ENCODE assay signal across 9 mouse cellular contexts in the genomic region with DNA sequence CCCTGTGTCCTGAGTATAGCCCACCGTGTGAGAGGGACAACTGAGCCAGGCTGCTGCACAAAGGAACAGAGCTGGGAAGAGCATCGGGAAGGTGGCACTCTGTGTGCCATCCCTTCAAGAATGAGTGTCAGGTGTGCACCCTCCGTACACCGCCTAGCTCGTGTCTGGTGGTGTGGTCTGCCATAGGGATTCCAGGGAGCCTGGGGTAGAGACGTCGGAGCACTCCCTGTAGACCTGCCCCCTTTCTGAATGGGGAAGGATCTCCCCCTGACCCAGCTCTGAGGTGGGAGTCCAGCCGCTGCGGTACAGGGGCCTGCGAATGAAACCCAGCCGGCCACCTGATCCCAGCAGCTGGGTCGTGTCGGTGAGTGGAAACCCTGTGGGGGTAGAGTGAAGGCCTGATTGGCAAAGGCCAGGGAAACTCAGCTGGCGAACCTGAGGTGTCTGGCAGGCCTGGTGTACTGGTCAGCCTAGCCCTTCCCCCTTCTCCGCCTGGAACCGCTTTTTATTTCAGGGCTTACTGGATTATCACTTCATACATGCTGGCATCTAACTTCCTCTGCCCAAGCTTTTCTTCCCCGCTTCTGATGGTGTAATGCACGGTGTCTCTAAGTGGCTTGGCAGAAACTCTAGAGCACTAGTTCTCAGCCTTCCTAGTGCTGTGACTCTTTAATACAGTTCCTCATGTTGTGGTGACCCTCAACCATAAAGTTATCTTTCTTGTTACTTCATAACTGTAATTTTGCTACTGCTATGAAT. TPM values are rescaled to one million over a fixed set of nuclear protein-coding genes. Genes with fewer than 3 reads are reported as not detected.
DNase-seq lines count a peak whose midpoint lies in the region; ATAC-seq lines count a peak whose summit lies in the region.
"Had no signal": no experiment of that assay in that cellular context is flagged by ENCODE, and none has a peak within 500 bp of the region (broad histone marks: within the 10 kb centered on the region; RNA-seq: fewer than 3 reads in every experiment).

No protein-coding gene starts in this region.

- H3K4me1 ChIP-seq in heart, embryonic 15.5 days (replicated peaks): peaks cover 71% of the 10 kb centered on the region
- H3K4me1 ChIP-seq in liver, embryonic 11.5 days (replicated peaks; ENCODE audit: control insufficient read depth, insufficient read depth, low read length): peaks cover 14% of the 10 kb centered on the region
- H3K4me1 ChIP-seq in liver, embryonic 12.5 days: peaks cover 55% of the 10 kb centered on the region
- H3K4me1 ChIP-seq in stomach, embryonic 14.5 days (ENCODE audit: control insufficient read depth, insufficient read depth, low read length): peaks cover 8% of the 10 kb centered on the region

- peak overlapping the region; percentile 64 for H3K27ac ChIP-seq in heart, embryonic 15.5 days
- H3K27ac ChIP-seq in liver, embryonic 11.5 days (ENCODE audit: low read depth, low read length): 0 out of 2 replicates have a peak overlapping the region, but pooled peaks have one; percentile 6
- no peak overlapping the region for H3K27ac ChIP-seq in liver, embryonic 12.5 days
- H3K27ac ChIP-seq in stomach, embryonic 14.5 days (ENCODE audit: low read length): 0 out of 2 replicates have a peak overlapping the region, but pooled peaks have one; percentile 33

- no peaks in the 10 kb centered on the region for H3K27me3 ChIP-seq in heart, embryonic 15.5 days
- no peaks in the 10 kb centered on the region; the same call in 1 of the 2 replicates for H3K27me3 ChIP-seq in liver, embryonic 11.5 days (replicated peaks; ENCODE audit: control insufficient read depth, insufficient read depth, low read length)
- peaks cover 25% of the 10 kb centered on the region for H3K27me3 ChIP-seq in liver, embryonic 12.5 days (replicated peaks)
- H3K27me3 ChIP-seq in stomach, embryonic 14.5 days (ENCODE audit: control insufficient read depth, insufficient read depth, low read length): 0 out of 2 replicates have a peak, but pooled peaks cover 4% of the 10 kb centered on the region

- no peak overlapping the region for H3K4me2 ChIP-seq in heart, embryonic 15.5 days
- no peak overlapping the region for H3K4me2 ChIP-seq in liver, embryonic 11.5 days
- no peak overlapping the region for H3K4me2 ChIP-seq in liver, embryonic 12.5 days
- no peak overlapping the region for H3K4me2 ChIP-seq in stomach, embryonic 14.5 days (replicated peaks; ENCODE audit: low read depth, low read length)
- H3K4me2 ChIP-seq: liver, embryonic 15.5 days had no signal

- no peak for DNase-seq in heart, postnatal 14 days
- no peak for DNase-seq in liver, embryonic 11.5 days (ENCODE audit: low spot score)
- DNase-seq in gastrocnemius, postnatal 14 days: peak; percentile 54
- DNase-seq in frontal cortex, postnatal 14 days (ENCODE audit: low spot score in 2 of 2): no peak

- H3K4me3 ChIP-seq in heart, embryonic 15.5 days: no peak overlapping the region
- H3K4me3 ChIP-seq in liver, embryonic 11.5 days (ENCODE audit: low read depth, low read length): no peak overlapping the region
- H3K4me3 ChIP-seq in liver, embryonic 12.5 days: no peak overlapping the region
- no peak overlapping the region for H3K4me3 ChIP-seq in stomach, embryonic 14.5 days (ENCODE audit: low read depth, low read length)
- H3K4me3 ChIP-seq: liver, embryonic 15.5 days had no signal

- intact Hi-C loops in heart, postnatal 14 days (cut with DNase I): no loop called here
- intact Hi-C loops in gastrocnemius, postnatal 14 days (cut with DNase I; ENCODE audit: low total_unique reads): no loop called here

- no peaks in the 10 kb centered on the region for H3K9me3 ChIP-seq in heart, embryonic 15.5 days (replicated peaks)
- H3K9me3 ChIP-seq in liver, embryonic 11.5 days (ENCODE audit: control insufficient read depth, low read length): no peaks in the 10 kb centered on the region
- no peaks in the 10 kb centered on the region for H3K9me3 ChIP-seq in liver, embryonic 12.5 days (replicated peaks)
- no peaks in the 10 kb centered on the region for H3K9me3 ChIP-seq in stomach, embryonic 14.5 days (ENCODE audit: control insufficient read depth, low read depth, low read length)
- H3K9me3 ChIP-seq: liver, embryonic 15.5 days had no signal

- no peak for ATAC-seq in heart, embryonic 15.5 days (replicated peaks; ENCODE audit: insufficient number of reproducible peaks, insufficient read depth, low FRiP score, low read depth)
- ATAC-seq in liver, embryonic 11.5 days (replicated peaks; ENCODE audit: low FRiP score): no peak
- no peak for ATAC-seq in liver, embryonic 12.5 days
- ATAC-seq in stomach, embryonic 14.5 days (ENCODE audit: insufficient number of reproducible peaks, insufficient read depth, low FRiP score, low read depth): no peak
- ATAC-seq: forebrain, embryonic 14.5 days had no signal

- no peaks in the 10 kb centered on the region for H3K36me3 ChIP-seq in heart, embryonic 15.5 days
- H3K36me3 ChIP-seq in liver, embryonic 11.5 days (ENCODE audit: control insufficient read depth, insufficient read depth, low read length): no peaks in the 10 kb centered on the region
- H3K36me3 ChIP-seq in liver, embryonic 12.5 days: no peaks in the 10 kb centered on the region
- H3K36me3 ChIP-seq in stomach, embryonic 14.5 days (ENCODE audit: control insufficient read depth, insufficient read depth, low read length): no peaks in the 10 kb centered on the region

- WGBS in heart, embryonic 15.5 days: 73% methylated on average over 18 of the region's 18 CpGs
- WGBS in liver, embryonic 11.5 days: 73% methylated on average over 18 of the region's 18 CpGs
- 72% methylated on average over 18 of the region's 18 CpGs for WGBS in liver, embryonic 12.5 days (ENCODE audit: insufficient replicate concordance)
- WGBS in stomach, embryonic 14.5 days: 74% methylated on average over 18 of the region's 18 CpGs

- no peak overlapping the region for H3K9ac ChIP-seq in heart, embryonic 15.5 days
- H3K9ac ChIP-seq in liver, embryonic 11.5 days (ENCODE audit: low read depth, low read length): no peak overlapping the region
- no peak overlapping the region for H3K9ac ChIP-seq in liver, embryonic 12.5 days
- H3K9ac ChIP-seq in stomach, embryonic 14.5 days (replicated peaks; ENCODE audit: low read depth, low read length): no peak overlapping the region
- H3K9ac ChIP-seq: liver, embryonic 15.5 days had no signal

RNA-seq across cellular contexts. Expression of a gene that starts 6.0 kb away (rescaled TPM):
- polyA plus RNA-seq in heart, embryonic 15.5 days (2015; fragmentation: Nextera tagmentation; extraction: Ambion mirVana): 6.6 and 9.7 TPM in 2 replicates
- 10 to 100 TPM; 23.2 to 25.0 TPM for total RNA-seq in heart, postnatal 14 days (2021)
- polyA plus RNA-seq in liver, embryonic 11.5 days (2014; fragmentation: Nextera tagmentation; extraction: Ambion mirVana): 20.2 and 20.6 TPM in 2 replicates
- 15.2 and 16.7 TPM in 2 replicates for polyA plus RNA-seq in liver, embryonic 12.5 days (2016; fragmentation: Nextera tagmentation; extraction: Ambion mirVana)
- total RNA-seq in gastrocnemius, postnatal 14 days (2021): 10 to 100 TPM in 1 of 2 experiments, 1 to 10 TPM in 1; 7.2 to 11.1 TPM
- polyA plus RNA-seq in stomach, embryonic 14.5 days (2014; fragmentation: Nextera tagmentation; extraction: Ambion mirVana): 14.4 and 16.9 TPM in 2 replicates

RNA-seq across cellular contexts. Expression of a gene that starts 48.9 kb away (rescaled TPM):
- 4.8 and 5.6 TPM in 2 replicates for polyA plus RNA-seq in heart, embryonic 15.5 days (2015; fragmentation: Nextera tagmentation; extraction: Ambion mirVana)
- 1 to 10 TPM; 1.7 to 2.2 TPM for total RNA-seq in heart, postnatal 14 days (2021)
- 5.9 and 7.1 TPM in 2 replicates for polyA plus RNA-seq in liver, embryonic 11.5 days (2014; fragmentation: Nextera tagmentation; extraction: Ambion mirVana)
- 3.4 and 5.0 TPM in 2 replicates for polyA plus RNA-seq in liver, embryonic 12.5 days (2016; fragmentation: Nextera tagmentation; extraction: Ambion mirVana)
- 1 to 10 TPM; 1.2 TPM for total RNA-seq in gastrocnemius, postnatal 14 days (2021)
- polyA plus RNA-seq in stomach, embryonic 14.5 days (2014; fragmentation: Nextera tagmentation; extraction: Ambion mirVana): 9.0 and 9.3 TPM in 2 replicates

RNA-seq across cellular contexts. Expression of a gene that starts 52.2 kb away (rescaled TPM):
- polyA plus RNA-seq in heart, embryonic 15.5 days (2015; fragmentation: Nextera tagmentation; extraction: Ambion mirVana): 0.91 and 2.7 TPM in 2 replicates
- total RNA-seq in heart, postnatal 14 days (2021): under 1 TPM; 0.71 to 0.76 TPM
- 2.8 TPM in 2 replicates for polyA plus RNA-seq in liver, embryonic 11.5 days (2014; fragmentation: Nextera tagmentation; extraction: Ambion mirVana)
- polyA plus RNA-seq in liver, embryonic 12.5 days (2016; fragmentation: Nextera tagmentation; extraction: Ambion mirVana): 1.7 and 2.2 TPM in 2 replicates
- total RNA-seq in gastrocnemius, postnatal 14 days (2021): under 1 TPM in 1 of 2 experiments, not detected in 1; 0.72 TPM
- 3.7 and 4.0 TPM in 2 replicates for polyA plus RNA-seq in stomach, embryonic 14.5 days (2014; fragmentation: Nextera tagmentation; extraction: Ambion mirVana)

RNA-seq across cellular contexts. Expression of a gene that starts 52.7 kb away (rescaled TPM):
- 49.9 and 56.0 TPM in 2 replicates for polyA plus RNA-seq in heart, embryonic 15.5 days (2015; fragmentation: Nextera tagmentation; extraction: Ambion mirVana)
- 10 to 100 TPM; 22.2 to 22.7 TPM for total RNA-seq in heart, postnatal 14 days (2021)
- polyA plus RNA-seq in liver, embryonic 11.5 days (2014; fragmentation: Nextera tagmentation; extraction: Ambion mirVana): 31.3 TPM in 2 replicates
- polyA plus RNA-seq in liver, embryonic 12.5 days (2016; fragmentation: Nextera tagmentation; extraction: Ambion mirVana): 20.9 and 21.8 TPM in 2 replicates
- 1 to 10 TPM; 6.3 to 7.8 TPM for total RNA-seq in gastrocnemius, postnatal 14 days (2021)
- polyA plus RNA-seq in stomach, embryonic 14.5 days (2014; fragmentation: Nextera tagmentation; extraction: Ambion mirVana): 29.3 and 31.5 TPM in 2 replicates
